In genomic region chr16:57694694-57695093, GRCm38 (mm10) we compare ENCODE assay signal across 23 mouse cellular contexts. TPM values are rescaled to one million over a fixed set of nuclear protein-coding genes. Genes with fewer than 3 reads are reported as not detected.
DNase-seq lines count a peak whose midpoint lies in the region; ATAC-seq and TF ChIP-seq lines count a peak whose summit lies in the region.
"Had no signal": no experiment of that assay in that cellular context is flagged by ENCODE, and none has a peak within 500 bp of the region (broad histone marks: within the 10 kb centered on the region; RNA-seq: fewer than 3 reads in every experiment).

No protein-coding gene starts in this region.

- TF ChIP-seq CTCF in brain, embryonic 14.5 days (IDR thresholded peaks at IDR 0.05; ENCODE audit: borderline replicate concordance, extremely low read depth, insufficient read depth, insufficient read length), result no peak
- no peak for TF ChIP-seq CTCF in heart, adult 2 months (IDR thresholded peaks at IDR 0.05)

- no peak for TF ChIP-seq EP300 in heart, adult 2 months (IDR thresholded peaks at IDR 0.05; ENCODE audit: insufficient read depth, low read depth, low read length)

- DNase-seq in embryo, embryonic 11 days, result peak; percentile 21
- no peak for DNase-seq in embryo, embryonic 10 days (ENCODE audit: low spot score)
- DNase-seq in limb, embryonic 11.5 days (ENCODE audit: low spot score), result peak; percentile 50
- no peak for DNase-seq in limb, embryonic 10.5 days (ENCODE audit: low spot score)
- DNase-seq in brain, embryonic 14.5 days (ENCODE audit: low read depth), result peak; percentile 55
- no peak for DNase-seq in heart, adult 2 months
- DNase-seq in cerebellum, adult 9-10 months, result no peak
- DNase-seq: adrenal gland, postnatal 10 days; cerebellum, adult 11-12 months; cerebellum, adult 9-11 months; cerebellum, postnatal 36 days; gastrocnemius, postnatal 36 days; heart, adult 11 months; heart, postnatal 10 days had no signal

- no peak overlapping the region for H3K4me3 ChIP-seq in limb, embryonic 11.5 days (ENCODE audit: low read depth, low read length)
- H3K4me3 ChIP-seq in limb, embryonic 10.5 days, result no peak overlapping the region
- no peak overlapping the region for H3K4me3 ChIP-seq in limb, embryonic 12.5 days (replicated peaks)
- H3K4me3 ChIP-seq in heart, adult 2 months, result no peak overlapping the region
- H3K4me3 ChIP-seq: embryonic facial prominence, embryonic 13.5 days; heart, embryonic 10.5 days; hindbrain, embryonic 13.5 days; intestine, embryonic 15.5 days had no signal

- WGBS in limb, embryonic 11.5 days, result 26% methylated on average over 1 of the region's 1 CpGs
- 51% methylated on average over 1 of the region's 1 CpGs for WGBS in limb, embryonic 10.5 days
- 25% methylated on average over 1 of the region's 1 CpGs for WGBS in limb, embryonic 12.5 days
- WGBS in heart, adult 2 months, result 95% methylated on average over 1 of the region's 1 CpGs

- TF ChIP-seq POLR2A in brain, embryonic 14.5 days (IDR thresholded peaks at IDR 0.05; ENCODE audit: borderline replicate concordance, extremely low read depth, insufficient read depth, insufficient read length, poor library complexity, severe bottlenecking), result no peak
- TF ChIP-seq POLR2A in heart, adult 2 months (IDR thresholded peaks at IDR 0.05; ENCODE audit: insufficient read depth, low read depth, low read length), result no peak

- no peaks in the 10 kb centered on the region for H3K79me2 ChIP-seq in heart, adult 2 months (replicated peaks; ENCODE audit: control insufficient read depth, insufficient read depth, low read length)

- peak; percentile 87 for ATAC-seq in limb, embryonic 11.5 days (ENCODE audit: insufficient number of reproducible peaks, low FRiP score, low TSS enrichment, low read depth)
- ATAC-seq in limb, embryonic 12.5 days (ENCODE audit: insufficient number of reproducible peaks, insufficient read depth, low FRiP score, low TSS enrichment, low read depth), result peak; percentile 93
- ATAC-seq: forebrain, embryonic 16.5 days; hindbrain, postnatal 0 days; intestine, embryonic 15.5 days had no signal

- no peak overlapping the region for H3K4me2 ChIP-seq in limb, embryonic 11.5 days (ENCODE audit: low read depth, severe bottlenecking)
- no peak overlapping the region for H3K4me2 ChIP-seq in limb, embryonic 12.5 days
- H3K4me2 ChIP-seq: embryonic facial prominence, embryonic 13.5 days; hindbrain, embryonic 13.5 days; intestine, embryonic 15.5 days had no signal

- H3K9me3 ChIP-seq in limb, embryonic 11.5 days (ENCODE audit: control insufficient read depth, low read length), result no peaks in the 10 kb centered on the region
- H3K9me3 ChIP-seq in limb, embryonic 10.5 days (replicated peaks), result no peaks in the 10 kb centered on the region
- no peaks in the 10 kb centered on the region for H3K9me3 ChIP-seq in limb, embryonic 12.5 days
- H3K9me3 ChIP-seq: embryonic facial prominence, embryonic 13.5 days; heart, embryonic 10.5 days; hindbrain, embryonic 13.5 days; intestine, embryonic 15.5 days had no signal

- no peak overlapping the region for H3K27ac ChIP-seq in limb, embryonic 11.5 days (replicated peaks; ENCODE audit: low read depth, low read length)
- no peak overlapping the region for H3K27ac ChIP-seq in limb, embryonic 10.5 days
- H3K27ac ChIP-seq in limb, embryonic 12.5 days, result no peak overlapping the region
- H3K27ac ChIP-seq in heart, adult 2 months, result no peak overlapping the region
- H3K27ac ChIP-seq: embryonic facial prominence, embryonic 13.5 days; heart, embryonic 10.5 days; hindbrain, embryonic 13.5 days; hindbrain, postnatal 0 days; intestine, embryonic 15.5 days had no signal

- no peak overlapping the region for H3K9ac ChIP-seq in limb, embryonic 11.5 days (ENCODE audit: low read length)
- H3K9ac ChIP-seq in limb, embryonic 12.5 days (replicated peaks), result no peak overlapping the region
- H3K9ac ChIP-seq in heart, adult 2 months (ENCODE audit: low read depth, low read length), result no peak overlapping the region
- H3K9ac ChIP-seq: embryonic facial prominence, embryonic 13.5 days; hindbrain, embryonic 13.5 days; intestine, embryonic 15.5 days had no signal

- intact Hi-C loops in heart, adult 2 months (cut with DNase I), result no loop called here

- no peaks in the 10 kb centered on the region for H3K27me3 ChIP-seq in limb, embryonic 11.5 days (ENCODE audit: control insufficient read depth, insufficient read depth, low read length)
- H3K27me3 ChIP-seq in limb, embryonic 10.5 days (ENCODE audit: low read depth, poor library complexity, severe bottlenecking), result no peaks in the 10 kb centered on the region
- 0 out of 2 replicates have a peak, but pooled peaks cover 2% of the 10 kb centered on the region for H3K27me3 ChIP-seq in limb, embryonic 12.5 days
- H3K27me3 ChIP-seq in heart, adult 2 months (ENCODE audit: control insufficient read depth, insufficient read depth, low read length), result no peaks in the 10 kb centered on the region
- H3K27me3 ChIP-seq: embryonic facial prominence, embryonic 13.5 days; hindbrain, embryonic 13.5 days; intestine, embryonic 15.5 days had no signal

- no peaks in the 10 kb centered on the region for H3K4me1 ChIP-seq in limb, embryonic 11.5 days (ENCODE audit: control insufficient read depth, insufficient read depth, low read length)
- peaks cover 8% of the 10 kb centered on the region; the same call in 1 of the 2 replicates for H3K4me1 ChIP-seq in limb, embryonic 10.5 days
- H3K4me1 ChIP-seq in limb, embryonic 12.5 days (replicated peaks), result peaks cover 20% of the 10 kb centered on the region
- no peaks in the 10 kb centered on the region for H3K4me1 ChIP-seq in heart, adult 2 months (ENCODE audit: control insufficient read depth, insufficient read depth, low read length)
- H3K4me1 ChIP-seq: embryonic facial prominence, embryonic 13.5 days; heart, embryonic 10.5 days; hindbrain, embryonic 13.5 days; intestine, embryonic 15.5 days had no signal

- H3K36me3 ChIP-seq in limb, embryonic 11.5 days (ENCODE audit: control insufficient read depth, insufficient read depth, low read length), result no peaks in the 10 kb centered on the region
- no peaks in the 10 kb centered on the region for H3K36me3 ChIP-seq in limb, embryonic 10.5 days
- no peaks in the 10 kb centered on the region for H3K36me3 ChIP-seq in limb, embryonic 12.5 days
- H3K36me3 ChIP-seq in heart, adult 2 months (ENCODE audit: control insufficient read depth, insufficient read depth, low read length), result peaks cover 2% of the 10 kb centered on the region; the same call in 1 of the 2 replicates
- H3K36me3 ChIP-seq: embryonic facial prominence, embryonic 13.5 days; heart, embryonic 10.5 days; hindbrain, embryonic 13.5 days; intestine, embryonic 15.5 days had no signal

RNA-seq across cellular contexts. Expression of gene Col8a1, which starts 59.8 kb away (rescaled TPM):
- 3.5 and 3.9 TPM in 2 replicates for polyA plus RNA-seq in limb, embryonic 11.5 days (2014; fragmentation: Nextera tagmentation; extraction: Ambion mirVana)
- polyA plus RNA-seq in limb, embryonic 10.5 days (2016; fragmentation: Nextera tagmentation; extraction: Ambion mirVana), result 0.11 and 1.8 TPM in 2 replicates
- polyA plus RNA-seq in brain, embryonic 14.5 days (2012; rRNA removed), result 1.00 and 4.5 TPM in 2 replicates
- 8.3 and 11.1 TPM in 2 replicates for polyA plus RNA-seq in limb, embryonic 12.5 days (2016; fragmentation: Nextera tagmentation; extraction: Ambion mirVana)
- 1 to 10 TPM; 5.3 to 5.6 TPM for total RNA-seq in heart, adult 2 months (2021)
- polyA plus RNA-seq in heart, adult 2 months (2012; rRNA removed), result 5.1 and 7.6 TPM in 2 replicates
- total RNA-seq: hematopoietic stem cell, adult 5-6 weeks; MEL had no signal

Comparison
In these comparisons a context has a peak if more than half of its experiments do, and no peak if none do; other contexts are left out.
1. DNase-seq: peak in embryo, embryonic 11 days (single experiment), limb, embryonic 11.5 days (single experiment) and brain, embryonic 14.5 days (single experiment); none in embryo, embryonic 10 days (single experiment), limb, embryonic 10.5 days (single experiment), heart, adult 2 months (0 of 2) and cerebellum, adult 9-10 months (single experiment).